Mouse (Mus musculus) bone marrow, adult 2 months (tissue): ENCODE data around the gene Gars.

ENCODE experiments used
- CTCF ChIP-seq: fragments of 200-500 bp; IDR thresholded peaks from 2 replicates; pipeline ENCODE4 v1.5.1; 2011; ENCODE audit warnings: low read length, control low read depth; ENCODE audit not compliant: control insufficient read depth, insufficient read depth
- POLR2A ChIP-seq: fragments of 200-500 bp; IDR thresholded peaks from 2 replicates; pipeline ENCODE4 v1.6.1; 2011; ENCODE audit warnings: low read depth, mild to moderate bottlenecking, control low read depth, low read length, borderline replicate concordance; ENCODE audit not compliant: control insufficient read depth

DNA sequence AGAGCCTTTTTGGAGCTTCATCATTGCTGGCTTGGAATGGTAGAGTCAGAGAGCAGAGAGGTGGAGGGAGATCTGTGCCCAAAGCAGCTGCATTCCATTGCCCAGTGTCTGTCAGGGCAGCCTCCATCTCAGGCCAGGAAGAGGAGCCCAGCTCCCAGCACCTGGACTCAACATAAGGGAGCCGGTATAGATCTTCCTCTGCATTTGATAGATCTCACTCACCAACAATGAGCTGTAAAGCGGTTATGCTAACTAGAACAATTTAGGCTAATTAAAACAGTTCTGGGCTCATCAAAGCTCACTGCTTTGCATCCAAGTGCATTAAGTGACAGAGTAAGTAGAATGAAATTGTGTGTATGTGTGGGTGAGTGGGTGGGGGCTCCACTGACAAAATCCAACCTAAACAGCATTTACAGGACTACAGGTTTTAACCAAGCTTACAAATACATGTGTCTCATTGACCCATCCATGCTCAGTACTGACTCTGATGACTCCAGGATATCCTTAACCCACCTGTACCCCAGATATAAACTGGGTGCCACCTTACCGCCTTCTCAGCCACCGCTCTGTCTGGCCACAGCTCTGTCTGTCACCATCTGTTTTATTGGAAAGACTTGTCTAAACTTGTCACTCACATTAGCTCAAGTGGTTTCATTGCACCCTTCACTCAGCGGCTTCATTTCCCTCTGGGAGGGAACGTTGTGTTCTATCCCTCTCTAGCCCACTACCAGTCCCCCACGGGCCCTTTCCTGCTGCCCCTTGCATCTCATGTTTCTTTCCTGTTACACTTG lies 44.6 kb downstream of the Gars start:
- no peak for TF ChIP-seq POLR2A
- no peak for TF ChIP-seq CTCF
